Mouse (Mus musculus) spleen, adult 2 months (tissue): ENCODE results near the gene Atg101. TPM values are rescaled to one million over a fixed set of nuclear protein-coding genes. Genes with fewer than 3 reads are reported as not detected.

Source experiments
- DNase-seq, 2 experiments: peaks; one replicate each; pipeline versions ENCODE4 v3.0.0 to v3.0.0-alpha.2; 2012 to 2021; ENCODE audit warnings: low spot score in 2 of 2, low read depth in 1 of 2
- H3K27ac ChIP-seq: fragments of 200-500 bp; 2 replicates; pipeline ENCODE4 v1.5.1; 2012; ENCODE audit warnings: low read length, inconsistent platforms; ENCODE audit not compliant: insufficient read depth
- H3K27me3 ChIP-seq: fragments of 200-500 bp; 2 replicates; pipeline ENCODE4 v1.6.1; 2012; ENCODE audit warnings: mild to moderate bottlenecking, moderate library complexity, low read length, inconsistent platforms; ENCODE audit not compliant: control insufficient read depth, insufficient read depth
- H3K36me3 ChIP-seq: fragments of 200-500 bp; 2 replicates; pipeline ENCODE4 v1.6.1; 2012; ENCODE audit warnings: mild to moderate bottlenecking, low read length, inconsistent platforms; ENCODE audit not compliant: control insufficient read depth, insufficient read depth
- H3K4me1 ChIP-seq: fragments of 200-500 bp; 2 replicates; pipeline ENCODE4 v1.6.1; 2011; ENCODE audit warnings: inconsistent platforms; ENCODE audit not compliant: control insufficient read depth, insufficient read depth, insufficient read length
- H3K4me3 ChIP-seq: fragments of 200-500 bp; 2 replicates; pipeline ENCODE4 v1.5.1; 2011; ENCODE audit warnings: mild to moderate bottlenecking, inconsistent platforms; ENCODE audit not compliant: insufficient read depth, insufficient read length; ENCODE audit errors: extremely low read depth
- CTCF ChIP-seq: fragments of 200-500 bp; IDR thresholded peaks from 2 replicates; pipeline ENCODE4 v1.5.1; 2011; ENCODE audit warnings: mild to moderate bottlenecking, inconsistent platforms; ENCODE audit not compliant: insufficient read depth, insufficient read length, insufficient replicate concordance; ENCODE audit errors: extremely low read depth
- POLR2A ChIP-seq: fragments of 200-500 bp; IDR thresholded peaks from 2 replicates; pipeline ENCODE4 v1.6.1; 2011; ENCODE audit warnings: low read depth, low read length, inconsistent platforms
- WGBS: fragments of 180-500 bp; shearing (Covaris S2); methylation state at CpG from one replicate; pipeline ENCODE4 v1.1.7; 2018; 5-methylcytosine and 5-hydroxymethylcytosine counted together
- polyA plus RNA-seq: library from polyadenylated mRNA; depleted of rRNA; stranded (reverse); fragments of >200 nt; gene quantifications from 2 replicates; pipeline ENCODE4 v1.2.3, GENCODE M21; 2012; rRNA removed

Gene Atg101
- polyA plus RNA-seq, 1 experiment, result 24.5 TPM

GRCm38 (mm10) chr15:101331090-101331489, 47.0 kb downstream of the Atg101 start:
- H3K4me1 ChIP-seq, result no peaks in the 10 kb centered on the region
- no peaks in the 10 kb centered on the region for H3K27me3 ChIP-seq
- DNase-seq, result no peak

DNA sequence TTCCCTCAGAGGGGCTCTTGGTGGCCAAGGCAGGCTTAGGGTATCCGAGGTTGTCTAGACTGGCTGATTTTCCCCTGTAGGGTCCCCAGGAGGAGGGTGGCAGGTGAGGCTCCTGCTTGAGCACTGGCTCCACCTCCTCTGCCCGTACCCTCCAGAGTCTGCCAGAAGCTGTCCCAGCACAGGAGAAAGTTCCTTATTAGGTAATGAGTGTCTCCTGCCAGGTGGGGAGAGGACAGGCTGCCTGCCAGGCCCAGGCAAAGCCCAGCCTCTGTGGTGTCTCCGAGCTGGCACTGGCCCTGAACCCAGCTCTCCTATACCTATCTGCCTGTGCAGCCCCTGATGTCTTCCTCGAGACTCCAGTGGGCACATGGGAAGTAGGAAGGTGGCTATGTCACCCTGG, 48.3 kb downstream of the Atg101 start:
- H3K27me3 ChIP-seq, result no peaks in the 10 kb centered on the region
- no peak overlapping the region for H3K4me3 ChIP-seq
- TF ChIP-seq POLR2A (no peak), CTCF (no peak)
- H3K36me3 ChIP-seq, result no peaks in the 10 kb centered on the region
- H3K4me1 ChIP-seq, result no peaks in the 10 kb centered on the region; the same call in 1 of the 2 replicates
- DNase-seq, result no peak
- H3K27ac ChIP-seq, result no peak overlapping the region
- 73% methylated on average over 4 of the region's 4 CpGs for WGBS

More at GRCm38 (mm10) chr15:101331090-101331489, 47.0 kb downstream of the Atg101 start:
- Histone ChIP-seq H3K36me3 (no peaks in the 10 kb centered on the region), H3K27ac (no peak overlapping the region), H3K4me3 (no peak overlapping the region)
- no peak for TF ChIP-seq CTCF
- no peak for TF ChIP-seq POLR2A
- WGBS, result 77% methylated on average over 4 of the region's 4 CpGs

DNA sequence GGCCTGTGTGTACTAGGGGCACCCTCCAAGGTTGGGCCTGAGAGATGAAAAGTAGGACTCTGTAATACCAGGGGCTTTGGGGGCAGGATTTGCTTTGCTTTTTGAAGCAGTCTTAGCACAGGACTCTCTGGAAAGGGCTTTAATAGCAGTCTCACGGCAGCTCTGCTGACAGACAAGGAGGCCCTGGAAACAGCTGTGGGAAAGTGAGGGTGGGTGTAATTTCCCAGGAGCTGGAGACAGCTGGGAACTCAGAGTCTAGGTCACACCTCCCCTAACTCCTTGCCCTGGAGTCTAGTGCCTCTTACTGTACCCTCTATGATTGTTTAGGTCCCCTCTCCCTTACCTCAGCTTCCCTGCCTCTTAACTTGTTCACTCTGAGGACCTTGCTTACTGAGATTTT, 49.1 kb downstream of the Atg101 start:
- DNase-seq, result no peak
- Histone ChIP-seq H3K36me3 (no peaks in the 10 kb centered on the region), H3K4me3 (no peak overlapping the region), H3K27me3 (no peaks in the 10 kb centered on the region), H3K4me1 (no peaks in the 10 kb centered on the region; the same call in 1 of the 2 replicates), H3K27ac (no peak overlapping the region)
- 39% methylated on average over 1 of the region's 1 CpGs for WGBS
- TF ChIP-seq CTCF (no peak), POLR2A (no peak)

GRCm38 (mm10) chr15:101333648-101334047, 49.6 kb downstream of the Atg101 start:
- Histone ChIP-seq H3K4me3 (no peak overlapping the region), H3K4me1 (no peaks in the 10 kb centered on the region; the same call in 1 of the 2 replicates), H3K27ac (no peak overlapping the region), H3K36me3 (no peaks in the 10 kb centered on the region), H3K27me3 (no peaks in the 10 kb centered on the region)
- TF ChIP-seq POLR2A, result no peak
- TF ChIP-seq CTCF, result no peak
- 13% methylated on average over 4 of the region's 4 CpGs for WGBS
- no peak for DNase-seq

- Histone ChIP-seq H3K27ac (no peak overlapping the region), H3K4me3 (no peak overlapping the region), H3K36me3 (no peaks in the 10 kb centered on the region), H3K27me3 (no peaks in the 10 kb centered on the region), H3K4me1 (no peaks in the 10 kb centered on the region; the same call in 1 of the 2 replicates)
- 15% methylated on average over 24 of the region's 24 CpGs for WGBS
- DNase-seq, result no peak
- no peak for TF ChIP-seq POLR2A
- TF ChIP-seq CTCF, result no peak
These were observed 52.6 kb downstream of the Atg101 start for GRCm38 (mm10) chr15:101336474-101337174.

GRCm38 (mm10) chr15:101338359-101338758, 54.3 kb downstream of the Atg101 start:
- H3K27ac ChIP-seq, result no peak overlapping the region
- H3K36me3 ChIP-seq, result no peaks in the 10 kb centered on the region
- 93% methylated on average over 4 of the region's 4 CpGs for WGBS
- no peak overlapping the region for H3K4me3 ChIP-seq
- TF ChIP-seq POLR2A (no peak), CTCF (no peak)
- DNase-seq, result no peak
- H3K4me1 ChIP-seq, result no peaks in the 10 kb centered on the region; the same call in 1 of the 2 replicates
- H3K27me3 ChIP-seq, result no peaks in the 10 kb centered on the region

- H3K36me3 ChIP-seq, result no peaks in the 10 kb centered on the region
- H3K27ac ChIP-seq, result no peak overlapping the region
- TF ChIP-seq POLR2A, result no peak
- peak; percentile 86; the same call in 1 of the 2 replicates for TF ChIP-seq CTCF
- no peak overlapping the region for H3K4me3 ChIP-seq
- DNase-seq, result peak; percentile 46 to 73
- H3K4me1 ChIP-seq, result no peaks in the 10 kb centered on the region; the same call in 1 of the 2 replicates
- WGBS, result 2% methylated on average over 2 of the region's 2 CpGs
- H3K27me3 ChIP-seq, result no peaks in the 10 kb centered on the region
These were observed 55.5 kb downstream of the Atg101 start for GRCm38 (mm10) chr15:101339537-101339936.

Other genes starting within 250 kb of the Atg101 start
- not detected in 2 replicates for gene Gm47841, start 236.9 kb upstream of the Atg101 start, polyA plus RNA-seq
- gene Fignl2, start 205.7 kb upstream of the Atg101 start, polyA plus RNA-seq, result 2.2 and 2.6 TPM in 2 replicates
- gene Ankrd33, start 168.5 kb upstream of the Atg101 start, polyA plus RNA-seq, result not detected in 2 replicates
- 27.8 and 28.9 TPM in 2 replicates for gene Acvrl1, start 155.8 kb upstream of the Atg101 start, polyA plus RNA-seq
- 17.9 and 20.2 TPM in 2 replicates for gene Acvr1b, start 110.2 kb upstream of the Atg101 start, polyA plus RNA-seq
- 5.6 and 6.5 TPM in 2 replicates for gene Grasp, start 60.1 kb upstream of the Atg101 start, polyA plus RNA-seq
- gene Nr4a1, start 30.0 kb upstream of the Atg101 start, polyA plus RNA-seq, result 50.3 and 63.8 TPM in 2 replicates
- 0.12 and 0.25 TPM in 2 replicates for gene 6030408B16Rik, start 8.9 kb downstream of the Atg101 start, polyA plus RNA-seq
- gene Krt80, start 85.9 kb downstream of the Atg101 start, polyA plus RNA-seq, result 9.9 and 13.6 TPM in 2 replicates
- gene Krt7, start 126.8 kb downstream of the Atg101 start, polyA plus RNA-seq, result 0.86 and 1.7 TPM in 2 replicates
- not detected in 2 replicates for gene Krt87, start 154.5 kb downstream of the Atg101 start, polyA plus RNA-seq
- not detected in 2 replicates for gene Krt88, start 163.5 kb downstream of the Atg101 start, polyA plus RNA-seq
- not detected in 2 replicates for gene Krt81, start 179.5 kb downstream of the Atg101 start, polyA plus RNA-seq
- 0.14 and 0.22 TPM in 2 replicates for gene Krt86, start 189.2 kb downstream of the Atg101 start, polyA plus RNA-seq
- 0.18 and 0.42 TPM in 2 replicates for gene Krt83, start 207.2 kb downstream of the Atg101 start, polyA plus RNA-seq
- not detected in 2 replicates for gene Gm49425, start 233.0 kb downstream of the Atg101 start, polyA plus RNA-seq
- not detected in 2 replicates for gene Krt84, start 248.5 kb downstream of the Atg101 start, polyA plus RNA-seq